Mouse (Mus musculus) stomach, postnatal 0 days (tissue): Measurements from ENCODE around the gene Ahnak2. TPM values are rescaled to one million over a fixed set of nuclear protein-coding genes. Genes with fewer than 3 reads are reported as not detected.

Experiments used
- ATAC-seq: fragments of 200-750 bp; cut with Nextera tagmentation; 2 replicates; pipeline ENCODE4 v1.8.0; 2017; ENCODE audit not compliant: low FRiP score, low TSS enrichment
- DNase-seq: peaks from one replicate; pipeline ENCODE4 v3.0.0-alpha.2; 2016; ENCODE audit warnings: low spot score
- H3K27ac ChIP-seq: fragments of 300-500 bp; sonication (generic); replicated peaks from 2 replicates; pipeline ENCODE4 v1.5.1; 2014; ENCODE audit warnings: mild to moderate bottlenecking, control low read depth
- H3K27me3 ChIP-seq: fragments of 300-500 bp; sonication (generic); 2 replicates; pipeline ENCODE4 v1.6.1; 2014; ENCODE audit warnings: low read length; ENCODE audit not compliant: control insufficient read depth, insufficient read depth
- H3K36me3 ChIP-seq: fragments of 300-500 bp; sonication (generic); 2 replicates; pipeline ENCODE4 v1.6.1; 2014; ENCODE audit warnings: low read length, mixed read lengths; ENCODE audit not compliant: control insufficient read depth, insufficient read depth
- H3K4me1 ChIP-seq: fragments of 300-500 bp; sonication (generic); replicated peaks from 2 replicates; pipeline ENCODE4 v1.6.1; 2014; ENCODE audit warnings: antibody characterized with exemption; ENCODE audit not compliant: control insufficient read depth, insufficient read depth
- H3K4me2 ChIP-seq: fragments of 300-500 bp; sonication (generic); replicated peaks from 2 replicates; pipeline ENCODE4 v1.6.1; 2014; ENCODE audit warnings: low read depth, mild to moderate bottlenecking, control low read depth, moderate library complexity
- H3K4me3 ChIP-seq: fragments of 300-500 bp; sonication (generic); 2 replicates; pipeline ENCODE4 v1.5.1; 2014; ENCODE audit warnings: low read depth, low read length, control low read depth
- H3K9ac ChIP-seq: fragments of 300-500 bp; sonication (generic); 2 replicates; pipeline ENCODE4 v1.6.1; 2014; ENCODE audit warnings: mild to moderate bottlenecking, low read length, control low read depth, mixed read lengths
- H3K9me3 ChIP-seq: fragments of 300-500 bp; sonication (generic); 2 replicates; pipeline ENCODE4 v1.6.1; 2016; ENCODE audit warnings: low read length; ENCODE audit not compliant: control insufficient read depth
- CTCF ChIP-seq: IDR thresholded peaks from 2 replicates; pipeline ENCODE4 v1.5.1; 2016; ENCODE audit warnings: antibody characterized with exemption, low read depth, mild to moderate bottlenecking, moderate library complexity
- EP300 ChIP-seq: optimal IDR thresholded peaks from 2 replicates; pipeline ENCODE3; 2016; ENCODE audit warnings: antibody characterized with exemption
- WGBS: fragments of 180-500 bp; shearing (Covaris S2); extraction: QIAGEN DNeasy Blood & Tissue Kit; methylation state at CpG from one replicate; pipeline ENCODE4 v1.1.7; 2014; 5-methylcytosine and 5-hydroxymethylcytosine counted together
- polyA plus RNA-seq: library from polyadenylated mRNA; unstranded; fragments of >200 nt; fragmentation: Nextera tagmentation; extraction: Ambion mirVana; gene quantifications from 2 replicates; pipeline ENCODE4 v1.2.1, GENCODE M21; 2015

The Ahnak2 gene
- polyA plus RNA-seq, 1 experiment from 2014 or later: 5.4 TPM

DNA sequence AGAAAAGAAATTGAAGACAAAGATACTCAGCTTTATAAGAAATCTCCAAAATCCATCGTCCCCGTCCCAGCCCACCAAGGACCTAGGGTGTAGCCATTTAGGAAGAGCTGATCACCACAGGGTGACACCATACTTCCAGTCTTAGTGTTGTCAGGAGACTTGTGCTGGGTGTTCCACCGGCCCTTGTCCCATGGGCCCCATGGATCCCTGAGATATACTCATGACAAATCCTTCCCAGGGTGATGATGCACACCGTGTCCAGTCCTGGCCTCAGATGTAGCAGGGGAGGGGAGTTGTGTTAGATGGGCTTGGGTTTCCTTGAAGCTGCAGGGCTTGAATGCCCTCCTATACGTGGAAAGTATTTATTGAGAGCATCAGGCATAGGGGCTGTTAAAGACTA is 44.6 kb downstream of the Ahnak2 start:
- H3K27me3 ChIP-seq: no peaks in the 10 kb centered on the region
- no peak overlapping the region for H3K9ac ChIP-seq
- ATAC-seq: no peak
- no peaks in the 10 kb centered on the region for H3K36me3 ChIP-seq
- no peaks in the 10 kb centered on the region for H3K9me3 ChIP-seq
- DNase-seq: no peak
- no peaks in the 10 kb centered on the region for H3K4me1 ChIP-seq
- H3K4me2 ChIP-seq: no peak overlapping the region
- no peak overlapping the region for H3K4me3 ChIP-seq
- H3K27ac ChIP-seq: no peak overlapping the region
- TF ChIP-seq EP300 (no peak), CTCF (no peak)
- whole genome bisulfite sequencing: 85% methylated on average over 5 of the region's 5 CpGs

DNA sequence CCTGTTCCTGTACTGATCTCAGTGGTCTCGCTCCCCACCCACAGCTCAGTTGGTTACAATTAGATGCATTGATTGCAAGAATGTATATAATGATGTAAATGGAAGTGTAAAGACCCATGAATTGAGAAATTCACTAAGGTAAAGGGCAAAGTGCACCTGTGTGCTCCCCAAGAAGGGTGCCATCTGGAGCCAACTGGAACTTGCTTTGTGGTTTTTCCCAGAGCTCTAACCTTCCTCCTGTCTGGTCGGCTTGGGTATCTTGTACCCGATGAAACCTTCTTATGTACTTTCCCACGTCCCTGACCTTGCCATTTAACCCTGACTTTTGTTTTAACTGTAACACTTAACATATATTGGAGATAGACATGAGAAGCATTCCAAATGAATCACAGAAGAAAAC is 46.6 kb downstream of the Ahnak2 start:
- no peak overlapping the region for H3K9ac ChIP-seq
- ATAC-seq (no peak), DNase-seq (no peak)
- H3K9me3 ChIP-seq: no peaks in the 10 kb centered on the region
- H3K4me3 ChIP-seq: no peak overlapping the region
- 65% methylated on average over 4 of the region's 4 CpGs for whole genome bisulfite sequencing
- H3K4me1 ChIP-seq: no peaks in the 10 kb centered on the region
- H3K27me3 ChIP-seq: no peaks in the 10 kb centered on the region
- H3K4me2 ChIP-seq: no peak overlapping the region
- TF ChIP-seq EP300 (no peak), CTCF (no peak)
- no peak overlapping the region for H3K27ac ChIP-seq
- no peaks in the 10 kb centered on the region for H3K36me3 ChIP-seq

DNA sequence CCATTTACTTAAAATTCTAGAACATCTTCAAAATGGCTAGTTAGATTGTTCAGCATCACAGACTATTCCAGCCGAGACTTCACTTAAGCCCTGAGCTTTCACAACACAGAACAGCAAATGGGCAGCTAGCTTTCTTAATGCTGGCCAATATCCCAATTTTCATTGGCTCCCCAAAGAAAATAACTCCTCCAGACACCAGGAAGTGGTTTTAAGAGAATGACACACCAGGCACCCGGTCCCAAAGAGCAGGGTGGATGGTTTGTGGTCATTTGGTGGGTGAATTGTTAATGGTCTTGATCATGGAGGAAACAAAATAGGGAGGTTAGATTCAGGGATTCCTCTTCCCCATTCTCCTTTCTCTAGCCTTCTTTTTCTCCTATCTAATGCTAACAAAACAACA is 50.1 kb downstream of the Ahnak2 start:
- DNase-seq: no peak
- 40% methylated on average over 2 of the region's 2 CpGs for WGBS
- no peaks in the 10 kb centered on the region for H3K9me3 ChIP-seq
- no peak overlapping the region for H3K9ac ChIP-seq
- H3K27me3 ChIP-seq: no peaks in the 10 kb centered on the region
- no peaks in the 10 kb centered on the region for H3K36me3 ChIP-seq
- ATAC-seq: no peak
- no peaks in the 10 kb centered on the region for H3K4me1 ChIP-seq
- no peak overlapping the region for H3K27ac ChIP-seq
- TF ChIP-seq EP300: no peak
- TF ChIP-seq CTCF: no peak
- no peak overlapping the region for H3K4me2 ChIP-seq
- H3K4me3 ChIP-seq: no peak overlapping the region

DNA sequence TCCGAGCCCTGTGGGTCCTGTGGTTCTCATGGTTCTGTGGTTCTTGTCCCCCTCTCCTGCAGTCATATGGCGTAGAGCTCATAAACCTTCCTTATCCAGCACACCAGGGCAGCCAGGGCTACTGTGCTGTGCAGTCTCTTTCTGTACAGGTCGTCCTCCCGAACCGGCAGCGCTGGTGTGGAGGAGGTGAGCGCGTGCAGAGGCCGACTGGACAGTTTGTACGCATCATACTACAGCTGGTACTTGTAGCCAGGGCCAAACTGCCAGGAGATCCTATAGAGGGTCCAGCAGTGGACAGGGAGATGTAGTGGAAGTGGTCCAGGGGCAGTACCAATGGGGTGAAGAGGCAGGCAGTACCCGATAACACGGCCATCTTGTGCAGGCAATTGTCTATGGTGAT is 51.5 kb downstream of the Ahnak2 start:
- no peaks in the 10 kb centered on the region for H3K27me3 ChIP-seq
- WGBS: 79% methylated on average over 12 of the region's 12 CpGs
- TF ChIP-seq CTCF (no peak), EP300 (no peak)
- H3K4me1 ChIP-seq: no peaks in the 10 kb centered on the region
- no peaks in the 10 kb centered on the region for H3K36me3 ChIP-seq
- ATAC-seq (no peak), DNase-seq (no peak)
- H3K27ac ChIP-seq: no peak overlapping the region
- H3K4me3 ChIP-seq: no peak overlapping the region
- no peaks in the 10 kb centered on the region for H3K9me3 ChIP-seq
- no peak overlapping the region for H3K4me2 ChIP-seq
- no peak overlapping the region for H3K9ac ChIP-seq

DNA sequence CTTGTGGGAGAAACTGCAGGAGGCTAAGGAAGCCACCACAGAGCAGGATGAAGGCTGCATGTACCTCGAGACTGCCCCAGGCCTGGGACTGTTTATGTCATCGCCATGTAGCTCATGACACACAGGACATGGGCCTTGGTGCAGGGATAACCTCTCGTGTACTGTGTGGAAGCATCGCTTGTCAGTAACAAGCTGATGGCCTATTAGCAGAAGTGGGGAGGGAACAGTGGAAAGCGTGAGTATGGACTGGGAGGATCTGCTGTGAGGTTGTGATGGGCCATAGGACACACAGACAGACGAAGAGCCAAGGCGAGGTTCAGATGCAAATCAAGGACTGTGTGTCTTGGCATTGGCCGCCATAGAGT is 54.9 kb downstream of the Ahnak2 start:
- TF ChIP-seq EP300: no peak
- no peak for TF ChIP-seq CTCF
- Histone ChIP-seq H3K36me3 (peaks cover 7% of the 10 kb centered on the region; the same call in 1 of the 2 replicates), H3K4me1 (no peaks in the 10 kb centered on the region; the same call in 1 of the 2 replicates), H3K9me3 (no peaks in the 10 kb centered on the region), H3K27me3 (no peaks in the 10 kb centered on the region), H3K4me3 (no peak overlapping the region), H3K27ac (no peak overlapping the region), H3K9ac (no peak overlapping the region), H3K4me2 (no peak overlapping the region)
- WGBS: 72% methylated on average over 8 of the region's 8 CpGs
- no peak for DNase-seq
- no peak for ATAC-seq

DNA sequence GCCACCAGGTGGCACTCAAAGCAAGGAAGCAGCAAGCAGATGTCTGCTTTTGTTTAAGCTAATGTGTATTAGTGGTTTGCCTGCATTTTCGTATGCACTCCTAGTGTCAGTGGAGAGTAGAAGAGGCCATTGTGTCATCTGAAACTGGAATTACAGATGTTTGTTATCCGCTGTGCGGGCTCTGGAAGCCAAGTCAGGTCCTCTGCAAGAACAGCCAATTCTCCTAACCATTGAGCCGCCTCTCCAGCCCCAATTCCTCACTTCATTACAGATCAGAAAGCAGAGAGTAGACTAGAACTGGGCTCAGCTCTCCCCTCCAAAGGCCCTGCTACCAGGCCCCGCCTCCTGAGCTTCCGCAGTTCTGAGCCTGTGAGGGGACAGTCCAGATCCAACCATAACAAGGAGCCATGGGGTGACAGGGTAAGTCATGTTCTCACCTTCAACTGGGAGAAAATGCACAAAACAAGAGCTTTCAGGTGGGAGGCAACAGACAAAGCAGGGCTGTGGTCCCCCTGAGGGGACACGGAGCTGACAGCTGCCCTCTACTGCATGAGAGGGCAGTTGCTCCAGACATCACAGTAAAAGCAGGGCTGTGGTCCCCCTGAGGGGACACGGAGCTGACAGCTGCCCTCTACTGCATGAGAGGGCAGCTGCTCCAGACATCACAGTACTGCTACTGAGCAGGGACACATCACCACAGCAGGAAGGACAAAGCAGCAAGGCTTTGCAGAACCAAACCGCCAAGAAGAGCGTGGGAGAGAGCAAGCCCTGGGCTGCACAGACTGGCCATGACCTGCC is 55.5 kb downstream of the Ahnak2 start:
- DNase-seq (no peak), ATAC-seq (no peak)
- Histone ChIP-seq H3K36me3 (peaks cover 7% of the 10 kb centered on the region; the same call in 1 of the 2 replicates), H3K4me1 (no peaks in the 10 kb centered on the region; the same call in 1 of the 2 replicates), H3K4me3 (no peak overlapping the region), H3K9ac (0 out of 2 replicates have a peak overlapping the region, but pooled peaks have one; percentile 2), H3K9me3 (no peaks in the 10 kb centered on the region), H3K27ac (peak overlapping the region; percentile 56; the same call in 1 of the 2 replicates), H3K4me2 (0 out of 2 replicates have a peak overlapping the region, but pooled peaks have one; percentile 29), H3K27me3 (no peaks in the 10 kb centered on the region)
- 32% methylated on average over 10 of the region's 10 CpGs for WGBS
- peak; percentile 91 for TF ChIP-seq CTCF
- no peak for TF ChIP-seq EP300
